Mouse (Mus musculus): ENCODE data around the gene Endod1. TPM values are rescaled to one million over a fixed set of nuclear protein-coding genes. Genes with fewer than 3 reads are reported as not detected.
A peak's percentile ranks its signal among the peaks of the same experiment; 100 is the strongest.

The Endod1 gene
- polyA plus RNA-seq, 1 experiment from 2014 or later, result 15.6 TPM

- H3K4me1 ChIP-seq (replicated peaks), result peaks cover 19% of the 10 kb centered on the region
- no peak for ATAC-seq (ENCODE audit: low read depth)
- H3K27me3 ChIP-seq, result peaks cover 16% of the 10 kb centered on the region
- no peaks in the 10 kb centered on the region for H3K9me3 ChIP-seq
- H3K4me2 ChIP-seq, result no peak overlapping the region
- H3K9ac ChIP-seq, result no peak overlapping the region
- no peak overlapping the region for H3K4me3 ChIP-seq
- H3K27ac ChIP-seq (replicated peaks), result no peak overlapping the region
- 95% methylated on average over 2 of the region's 2 CpGs for WGBS
- H3K36me3 ChIP-seq, result no peaks in the 10 kb centered on the region
These were observed 3.2 kb downstream of the Endod1 start for GRCm38 (mm10) chr9:14378151-14378550.

- Histone ChIP-seq H3K9me3 (no peaks in the 10 kb centered on the region), H3K4me1 (replicated peaks) (peaks cover 13% of the 10 kb centered on the region), H3K36me3 (no peaks in the 10 kb centered on the region), H3K27ac (replicated peaks) (no peak overlapping the region), H3K27me3 (peaks cover 15% of the 10 kb centered on the region), H3K4me2 (no peak overlapping the region), H3K4me3 (no peak overlapping the region), H3K9ac (no peak overlapping the region)
- no peak for ATAC-seq (ENCODE audit: low read depth)
- WGBS, result 86% methylated on average over 4 of the region's 4 CpGs
These were observed 5.2 kb downstream of the Endod1 start for GRCm38 (mm10) chr9:14376149-14376548.

DNA sequence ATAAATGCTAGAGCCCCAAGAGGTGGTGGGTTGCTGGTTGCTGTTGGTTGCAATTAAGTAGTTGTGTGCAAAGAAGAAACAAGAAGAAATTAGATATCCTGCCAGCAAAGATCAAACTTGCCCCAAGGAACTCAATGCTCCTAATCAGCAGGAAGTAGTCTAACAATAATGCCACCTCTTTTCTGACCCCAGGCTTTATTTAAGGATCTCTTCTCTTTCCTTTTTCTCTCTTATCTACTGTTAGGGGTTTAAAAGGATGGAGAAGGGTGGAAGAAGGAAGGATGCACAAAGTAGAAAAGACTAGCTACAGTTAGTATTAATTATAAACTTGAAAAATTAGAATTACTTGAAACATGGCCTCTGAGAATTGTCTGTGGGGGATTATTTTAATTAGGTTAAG, 8.9 kb downstream of the Endod1 start:
- Histone ChIP-seq H3K36me3 (no peaks in the 10 kb centered on the region), H3K4me3 (no peak overlapping the region), H3K27ac (replicated peaks) (no peak overlapping the region), H3K9me3 (no peaks in the 10 kb centered on the region), H3K4me1 (replicated peaks) (no peaks in the 10 kb centered on the region), H3K27me3 (no peaks in the 10 kb centered on the region), H3K9ac (no peak overlapping the region), H3K4me2 (no peak overlapping the region)
- ATAC-seq (ENCODE audit: low read depth), result no peak

GRCm38 (mm10) chr9:14369271-14369670, 12.0 kb downstream of the Endod1 start:
- H3K4me1 ChIP-seq (replicated peaks), result no peaks in the 10 kb centered on the region
- H3K27me3 ChIP-seq, result no peaks in the 10 kb centered on the region
- no peak overlapping the region for H3K27ac ChIP-seq (replicated peaks)
- no peaks in the 10 kb centered on the region for H3K36me3 ChIP-seq
- H3K4me2 ChIP-seq, result no peak overlapping the region
- ATAC-seq (ENCODE audit: low read depth), result no peak
- no peaks in the 10 kb centered on the region for H3K9me3 ChIP-seq
- H3K9ac ChIP-seq, result no peak overlapping the region
- H3K4me3 ChIP-seq, result no peak overlapping the region

DNA sequence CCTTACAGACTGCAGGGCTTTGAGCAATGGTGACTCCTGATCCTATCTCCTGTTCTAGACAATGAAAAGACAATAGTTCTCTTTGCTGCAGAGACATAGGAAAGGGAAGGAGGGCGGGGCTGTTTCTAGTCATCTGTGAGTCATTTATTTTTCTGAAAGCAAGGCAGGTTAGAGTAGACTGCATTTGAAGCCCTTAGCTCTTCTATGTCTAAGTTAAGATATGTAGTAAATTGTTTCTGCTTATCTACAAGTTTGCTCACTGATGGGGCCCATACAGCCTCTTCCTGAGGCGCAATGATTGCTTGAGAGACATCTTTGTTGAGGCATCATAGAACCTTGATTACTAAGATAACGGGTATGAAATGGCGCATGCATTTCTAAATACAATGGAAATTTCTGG, 13.5 kb downstream of the Endod1 start:
- Histone ChIP-seq H3K9ac (no peak overlapping the region), H3K4me1 (replicated peaks) (no peaks in the 10 kb centered on the region), H3K27ac (replicated peaks) (no peak overlapping the region), H3K9me3 (no peaks in the 10 kb centered on the region), H3K27me3 (no peaks in the 10 kb centered on the region), H3K4me3 (no peak overlapping the region), H3K4me2 (no peak overlapping the region), H3K36me3 (no peaks in the 10 kb centered on the region)
- WGBS, result 94% methylated on average over 4 of the region's 4 CpGs
- no peak for ATAC-seq (ENCODE audit: low read depth)

GRCm38 (mm10) chr9:14365481-14366125, 15.7 kb downstream of the Endod1 start:
- ATAC-seq (ENCODE audit: low read depth), result no peak
- 61% methylated on average over 4 of the region's 4 CpGs for WGBS
- Histone ChIP-seq H3K4me2 (no peak overlapping the region), H3K4me1 (replicated peaks) (no peaks in the 10 kb centered on the region), H3K9me3 (no peaks in the 10 kb centered on the region), H3K27me3 (no peaks in the 10 kb centered on the region), H3K4me3 (no peak overlapping the region), H3K36me3 (no peaks in the 10 kb centered on the region), H3K9ac (no peak overlapping the region), H3K27ac (replicated peaks) (no peak overlapping the region)

DNA sequence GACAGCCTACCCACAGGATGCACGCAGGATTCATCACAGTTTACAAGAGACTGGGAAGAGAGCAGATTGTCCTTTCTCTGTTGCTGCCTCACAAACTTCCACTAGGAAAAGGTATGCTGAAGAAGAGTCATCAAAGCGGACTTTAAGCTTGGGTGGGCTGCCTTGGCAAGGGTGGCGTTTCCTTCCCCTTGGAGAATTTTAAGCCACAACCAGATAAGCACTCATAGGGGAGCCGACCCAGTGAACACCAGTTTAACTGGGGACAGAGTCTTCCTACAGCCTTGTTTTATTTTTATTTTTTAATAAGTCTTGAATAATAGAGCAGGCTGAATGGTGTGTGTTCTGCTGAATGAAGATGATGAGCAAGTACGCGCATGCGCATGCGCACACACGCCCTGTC, 16.6 kb downstream of the Endod1 start:
- WGBS, result 95% methylated on average over 9 of the region's 9 CpGs

GRCm38 (mm10) chr9:14363540-14363939, 17.8 kb downstream of the Endod1 start:
- Histone ChIP-seq H3K36me3 (no peaks in the 10 kb centered on the region), H3K27me3 (no peaks in the 10 kb centered on the region), H3K4me2 (no peak overlapping the region), H3K9ac (no peak overlapping the region), H3K27ac (replicated peaks) (no peak overlapping the region), H3K4me3 (no peak overlapping the region), H3K4me1 (replicated peaks) (no peaks in the 10 kb centered on the region), H3K9me3 (no peaks in the 10 kb centered on the region)
- 87% methylated on average over 6 of the region's 6 CpGs for WGBS
- no peak for ATAC-seq (ENCODE audit: low read depth)

More for the DNA sequence above, 16.6 kb downstream of the Endod1 start:
- Histone ChIP-seq H3K9me3 (no peaks in the 10 kb centered on the region), H3K9ac (no peak overlapping the region), H3K4me2 (no peak overlapping the region), H3K27ac (replicated peaks) (no peak overlapping the region), H3K36me3 (no peaks in the 10 kb centered on the region), H3K27me3 (no peaks in the 10 kb centered on the region), H3K4me3 (no peak overlapping the region), H3K4me1 (replicated peaks) (no peaks in the 10 kb centered on the region)
- ATAC-seq (ENCODE audit: low read depth), result no peak

DNA sequence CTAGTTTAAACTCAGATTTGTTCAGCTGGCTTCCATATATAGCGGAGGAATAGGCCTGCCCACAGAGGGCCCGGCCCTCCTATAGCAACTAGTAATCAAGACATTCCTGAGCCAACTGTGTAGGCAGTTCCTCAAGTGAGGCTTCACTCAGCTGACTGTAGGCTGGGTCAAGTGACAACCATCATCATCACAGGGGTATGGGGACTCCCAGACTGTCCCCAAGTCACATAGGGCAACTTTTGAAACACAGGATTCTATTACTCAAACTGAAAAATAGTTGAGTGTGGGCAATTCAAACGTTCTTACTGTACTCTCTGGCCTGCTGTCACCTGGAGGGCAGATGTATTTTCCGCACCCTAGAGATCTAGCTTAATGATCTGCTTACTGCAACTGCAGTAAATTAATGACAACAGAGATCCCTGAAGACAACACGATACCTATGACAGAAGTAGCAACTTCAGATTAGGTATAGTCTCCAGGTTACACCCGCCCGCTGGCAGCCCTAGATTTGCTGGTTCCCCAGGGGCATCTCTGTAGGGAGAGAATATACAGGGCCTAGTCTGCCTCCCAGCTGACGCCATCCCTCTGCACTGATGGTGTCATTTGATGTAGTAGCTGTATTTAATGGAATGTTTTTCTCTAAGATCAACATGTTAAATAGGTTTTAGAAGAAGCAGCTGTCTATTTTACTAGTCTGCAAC, 19.1 kb downstream of the Endod1 start:
- H3K9ac ChIP-seq, result no peak overlapping the region
- H3K9me3 ChIP-seq, result no peaks in the 10 kb centered on the region
- H3K27ac ChIP-seq (replicated peaks), result no peak overlapping the region
- H3K4me2 ChIP-seq, result no peak overlapping the region
- 85% methylated on average over 8 of the region's 8 CpGs for WGBS
- H3K36me3 ChIP-seq, result peaks cover 3% of the 10 kb centered on the region; the same call in 1 of the 2 replicates
- ATAC-seq (ENCODE audit: low read depth), result no peak
- no peaks in the 10 kb centered on the region for H3K27me3 ChIP-seq
- no peak overlapping the region for H3K4me3 ChIP-seq
- no peaks in the 10 kb centered on the region for H3K4me1 ChIP-seq (replicated peaks)

- H3K4me1 ChIP-seq (replicated peaks), result peaks cover 9% of the 10 kb centered on the region
- H3K4me3 ChIP-seq, result no peak overlapping the region
- no peaks in the 10 kb centered on the region for H3K9me3 ChIP-seq
- WGBS, result 82% methylated on average over 4 of the region's 4 CpGs
- ATAC-seq (ENCODE audit: low read depth), result no peak
- no peaks in the 10 kb centered on the region for H3K27me3 ChIP-seq
- no peak overlapping the region for H3K27ac ChIP-seq (replicated peaks)
- H3K9ac ChIP-seq, result no peak overlapping the region
- peaks cover 7% of the 10 kb centered on the region; the same call in 1 of the 2 replicates for H3K36me3 ChIP-seq
- H3K4me2 ChIP-seq, result no peak overlapping the region
These were observed 24.3 kb downstream of the Endod1 start for GRCm38 (mm10) chr9:14357033-14357432.

- peak; percentile 43; the same call in 1 of the 2 replicates for ATAC-seq (ENCODE audit: low read depth)
- H3K9me3 ChIP-seq, result no peaks in the 10 kb centered on the region
- H3K4me1 ChIP-seq (replicated peaks), result peaks cover 9% of the 10 kb centered on the region
- H3K36me3 ChIP-seq, result peaks cover 7% of the 10 kb centered on the region; the same call in 1 of the 2 replicates
- H3K9ac ChIP-seq, result no peak overlapping the region
- no peak overlapping the region for H3K4me3 ChIP-seq
- H3K27me3 ChIP-seq, result no peaks in the 10 kb centered on the region
- peak overlapping the region; percentile 14; the same call in 1 of the 2 replicates for H3K27ac ChIP-seq (replicated peaks)
- no peak overlapping the region for H3K4me2 ChIP-seq
- 42% methylated on average over 6 of the region's 6 CpGs for WGBS
These were observed 26.5 kb downstream of the Endod1 start for GRCm38 (mm10) chr9:14354852-14355251.

DNA sequence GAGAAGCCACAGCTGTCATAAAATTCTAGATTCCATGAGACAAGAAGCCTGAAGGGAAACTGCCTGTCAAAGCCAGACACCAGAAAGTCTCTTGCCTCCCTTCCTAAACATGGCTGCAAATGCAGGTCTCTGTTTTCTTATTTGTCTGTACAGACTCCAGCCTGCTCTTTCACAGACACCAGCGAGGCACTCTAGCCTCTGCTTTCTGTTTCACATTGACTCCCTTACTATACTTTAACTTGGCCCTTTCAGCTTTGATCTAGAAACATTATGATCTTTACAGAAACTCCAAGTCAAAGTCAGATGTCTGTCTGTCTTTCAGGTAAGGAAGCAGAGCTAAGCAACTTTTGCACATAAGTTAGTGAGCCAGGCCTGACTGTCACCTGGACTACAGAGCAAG, 29.0 kb downstream of the Endod1 start:
- Histone ChIP-seq H3K36me3 (peaks cover 5% of the 10 kb centered on the region; the same call in 1 of the 2 replicates), H3K4me3 (no peak overlapping the region), H3K4me2 (no peak overlapping the region), H3K9ac (no peak overlapping the region), H3K4me1 (replicated peaks) (peaks cover 9% of the 10 kb centered on the region), H3K27ac (replicated peaks) (no peak overlapping the region), H3K27me3 (no peaks in the 10 kb centered on the region), H3K9me3 (no peaks in the 10 kb centered on the region)
- 92% methylated on average over 1 of the region's 1 CpGs for whole genome bisulfite sequencing
- no peak for ATAC-seq (ENCODE audit: low read depth)

DNA sequence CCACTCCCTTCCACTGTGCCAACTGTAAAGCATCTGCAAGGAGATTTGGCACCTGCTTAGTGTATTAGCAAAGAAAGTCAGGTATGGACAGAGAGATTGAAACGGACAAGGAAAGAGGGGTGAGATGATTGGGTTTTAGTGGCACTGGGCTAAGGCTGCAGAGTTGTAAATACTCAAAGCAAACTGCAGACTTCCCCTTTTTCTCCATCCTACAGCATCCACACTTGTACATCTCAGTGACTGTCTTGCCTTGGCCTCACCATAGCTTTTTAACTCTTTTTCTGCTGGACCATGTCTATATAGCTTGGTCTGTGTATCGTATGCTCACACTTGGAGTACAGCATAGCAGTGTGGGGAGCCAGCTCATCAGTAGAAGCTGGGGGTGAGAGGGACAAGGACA, 30.5 kb downstream of the Endod1 start:
- H3K9ac ChIP-seq, result no peak overlapping the region
- no peak for ATAC-seq (ENCODE audit: low read depth)
- no peak overlapping the region for H3K27ac ChIP-seq (replicated peaks)
- peaks cover 9% of the 10 kb centered on the region for H3K4me1 ChIP-seq (replicated peaks)
- H3K4me3 ChIP-seq, result no peak overlapping the region
- H3K36me3 ChIP-seq, result no peaks in the 10 kb centered on the region
- no peaks in the 10 kb centered on the region for H3K9me3 ChIP-seq
- H3K4me2 ChIP-seq, result no peak overlapping the region
- 79% methylated on average over 2 of the region's 2 CpGs for WGBS
- no peaks in the 10 kb centered on the region for H3K27me3 ChIP-seq
